Mouse (Mus musculus) megakaryocyte, adult 5-6 weeks (primary cell): ENCODE measurements at regions not wholly inside any gene's neighbourhood (a gene's known extent, or its start where the extent isn't known, plus 50 kb on each side); places are given as distances from the start of the nearest gene placed in this dataset.
A peak's percentile ranks its signal among the peaks of the same experiment; 100 is the strongest.

Experiments
- ATAC-seq: 2 replicates; pipeline ENCODE4 v1.8.0; 2016; ENCODE audit warnings: mild to moderate bottlenecking, inconsistent platforms; ENCODE audit not compliant: poor library complexity, severe bottlenecking

GRCm38 (mm10) chr5:43422815-43423687 is 92.3 kb upstream of the C1qtnf7 start:
- peak; percentile 97 for ATAC-seq

GRCm38 (mm10) chr5:43424551-43425257 is 90.6 kb upstream of the C1qtnf7 start:
- ATAC-seq, result no peak

GRCm38 (mm10) chr5:43433337-43433736 is 82.0 kb upstream of the C1qtnf7 start:
- ATAC-seq, result no peak

- ATAC-seq, result no peak
Measured at GRCm38 (mm10) chr5:43439191-43439590, 76.1 kb upstream of the C1qtnf7 start.

- ATAC-seq, result no peak
Measured at GRCm38 (mm10) chr5:43441306-43441705, 74.0 kb upstream of the C1qtnf7 start.

GRCm38 (mm10) chr5:43444582-43445214 is 70.6 kb upstream of the C1qtnf7 start:
- ATAC-seq, result no peak

- no peak for ATAC-seq
Measured at GRCm38 (mm10) chr5:43445620-43446019, 69.7 kb upstream of the C1qtnf7 start.

- no peak for ATAC-seq
Measured at GRCm38 (mm10) chr5:43446295-43446694, 69.0 kb upstream of the C1qtnf7 start.

GRCm38 (mm10) chr5:43456018-43456417 is 59.3 kb upstream of the C1qtnf7 start:
- no peak for ATAC-seq

- peak; percentile 89 for ATAC-seq
Measured at GRCm38 (mm10) chr5:43457725-43458124, 57.6 kb upstream of the C1qtnf7 start.

- no peak for ATAC-seq
Measured at GRCm38 (mm10) chr5:43461987-43462715, 53.2 kb upstream of the C1qtnf7 start.
